Mouse (Mus musculus) forebrain, embryonic 13.5 days (tissue): ENCODE data around the gene Myef2. TPM values are rescaled to one million over a fixed set of nuclear protein-coding genes. Genes with fewer than 3 reads are reported as not detected.
"Not testable (repeated sequence)": the region's sequence is repeated elsewhere in the genome, so short reads cannot be mapped to it uniquely, and the experiment has no call there.

Experiments used
- ATAC-seq: fragments of 200-750 bp; cut with Nextera tagmentation; 2 replicates; pipeline ENCODE4 v1.8.0; 2017
- H3K27ac ChIP-seq: fragments of 300-500 bp; sonication (generic); 2 replicates; pipeline ENCODE4 v1.5.1; 2015; ENCODE audit warnings: inconsistent platforms, mild to moderate bottlenecking, moderate library complexity
- H3K27me3 ChIP-seq: fragments of 300-500 bp; sonication (generic); 2 replicates; pipeline ENCODE4 v1.6.1; 2015; ENCODE audit warnings: mild to moderate bottlenecking, inconsistent platforms
- H3K36me3 ChIP-seq: fragments of 300-500 bp; sonication (generic); 2 replicates; pipeline ENCODE4 v1.6.1; 2015; ENCODE audit warnings: mild to moderate bottlenecking, inconsistent platforms; ENCODE audit not compliant: poor library complexity, severe bottlenecking
- H3K4me1 ChIP-seq: fragments of 300-500 bp; sonication (generic); 2 replicates; pipeline ENCODE4 v1.6.1; 2015; ENCODE audit warnings: inconsistent platforms
- H3K4me2 ChIP-seq: fragments of 300-500 bp; sonication (generic); 2 replicates; pipeline ENCODE4 v1.6.1; 2015; ENCODE audit warnings: inconsistent platforms, mild to moderate bottlenecking, moderate library complexity
- H3K4me3 ChIP-seq: fragments of 300-500 bp; sonication (generic); 2 replicates; pipeline ENCODE4 v1.5.1; 2015; ENCODE audit warnings: mild to moderate bottlenecking, inconsistent platforms
- H3K9ac ChIP-seq: fragments of 300-500 bp; sonication (generic); 2 replicates; pipeline ENCODE4 v1.6.1; 2015; ENCODE audit warnings: mild to moderate bottlenecking, inconsistent platforms
- H3K9me3 ChIP-seq: fragments of 300-500 bp; sonication (generic); replicated peaks from 2 replicates; pipeline ENCODE4 v1.6.1; 2016; ENCODE audit warnings: inconsistent platforms
- WGBS: fragments of 180-500 bp; shearing (Covaris S2); methylation state at CpG from one replicate; pipeline ENCODE4 v1.1.7; 2015; 5-methylcytosine and 5-hydroxymethylcytosine counted together
- polyA plus RNA-seq: library from polyadenylated mRNA; unstranded; fragments of >200 nt; fragmentation: Nextera tagmentation; extraction: Ambion mirVana; gene quantifications from 2 replicates; pipeline ENCODE4 v1.2.1, GENCODE M21; 2015

Gene Myef2
- polyA plus RNA-seq, 1 experiment from 2014 or later, result 293 TPM

DNA sequence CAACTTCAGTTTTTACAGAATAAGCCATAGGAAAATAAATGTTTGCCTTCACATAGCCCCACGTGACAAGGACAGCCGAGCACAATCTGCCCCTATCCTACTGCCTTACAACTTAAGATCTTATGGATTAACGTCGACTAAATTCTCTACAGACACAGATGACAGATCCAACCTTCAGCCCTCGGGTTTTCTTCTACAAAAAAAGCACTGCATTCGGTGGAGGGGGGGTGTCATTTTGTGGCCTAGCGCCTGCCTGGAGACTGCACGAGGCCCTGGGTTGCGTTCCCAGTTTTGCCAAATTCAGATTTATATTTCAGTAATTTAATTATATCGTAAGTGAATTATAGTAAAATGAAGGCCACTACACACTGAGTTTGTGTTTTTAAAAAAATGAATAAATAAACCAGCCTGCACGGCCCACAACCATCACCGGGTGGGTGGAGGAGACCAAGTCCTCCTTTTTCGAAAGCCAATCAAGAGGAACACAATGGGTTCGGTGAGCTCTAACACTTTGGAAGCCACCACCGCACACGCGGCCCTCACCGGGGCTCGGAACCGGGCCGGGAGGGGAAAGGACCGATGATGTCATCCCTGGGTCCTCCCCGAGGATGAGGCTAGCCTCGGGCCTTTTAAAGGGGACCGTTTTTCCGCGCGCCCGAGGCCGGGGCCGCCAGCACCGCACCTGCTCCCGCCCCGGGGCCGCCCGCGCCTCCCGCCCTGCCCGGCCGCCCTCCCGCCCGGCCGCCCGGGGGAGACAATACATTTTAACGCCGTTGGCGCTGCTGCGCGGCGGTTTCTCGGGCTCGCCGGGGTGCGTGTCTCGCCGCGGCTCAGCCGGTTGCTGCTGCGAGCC is 611 bp downstream of the Myef2 start:
- Histone ChIP-seq H3K4me3 (peak overlapping the region; percentile 85), H3K9me3 (no peaks in the 10 kb centered on the region), H3K4me1 (peaks cover 32% of the 10 kb centered on the region), H3K36me3 (no peaks in the 10 kb centered on the region), H3K9ac (peak overlapping the region; percentile 99), H3K27ac (peak overlapping the region; percentile 95), H3K27me3 (no peaks in the 10 kb centered on the region), H3K4me2 (peak overlapping the region; percentile 67)
- under 1% methylated on average over 43 of the region's 59 CpGs for WGBS
- ATAC-seq, result peak; percentile 76

- Histone ChIP-seq H3K4me1 (peaks cover 32% of the 10 kb centered on the region), H3K4me2 (peak overlapping the region; percentile 67), H3K4me3 (peak overlapping the region; percentile 85), H3K27ac (peak overlapping the region; percentile 95), H3K9me3 (no peaks in the 10 kb centered on the region), H3K27me3 (no peaks in the 10 kb centered on the region), H3K9ac (peak overlapping the region; percentile 99), H3K36me3 (no peaks in the 10 kb centered on the region)
- 4% methylated on average over 4 of the region's 4 CpGs for WGBS
- ATAC-seq, result peak; percentile 37; the same call in 1 of the 2 replicates
Measured at GRCm38 (mm10) chr2:125122288-125122623, 1.2 kb downstream of the Myef2 start.

DNA sequence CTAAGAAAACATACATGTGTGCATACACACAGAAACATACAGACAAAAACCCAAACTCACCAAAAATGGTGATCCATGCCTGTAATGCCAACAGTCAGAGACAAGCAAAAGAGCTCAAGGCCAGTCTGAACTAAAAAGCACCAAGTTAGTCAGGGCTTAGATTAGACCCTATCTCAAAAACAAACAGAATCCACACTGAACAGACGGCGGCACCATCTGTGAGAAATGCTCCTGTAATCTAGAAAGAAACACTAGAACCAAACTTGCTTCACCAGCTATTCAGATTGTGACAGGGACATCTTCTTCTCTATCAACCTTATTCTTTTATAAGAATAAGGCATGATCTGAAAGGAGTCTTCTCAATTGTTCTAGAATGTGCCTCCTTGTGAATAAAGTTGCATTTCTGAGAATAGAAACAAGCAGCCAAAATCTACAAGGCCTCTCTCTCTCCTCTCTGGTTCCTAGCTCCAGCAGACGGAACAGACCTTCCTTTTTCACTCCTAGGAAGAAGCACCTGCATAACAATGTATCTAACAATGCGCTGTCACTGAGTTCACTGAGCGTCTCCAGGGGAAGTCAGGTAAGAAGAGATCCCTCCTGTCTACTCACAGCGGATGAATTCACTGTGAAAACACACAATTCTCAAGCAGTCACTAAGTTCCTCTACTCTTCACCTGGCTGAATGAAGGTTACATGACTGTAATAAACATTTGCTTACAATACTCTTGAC is 3.9 kb downstream of the Myef2 start:
- Histone ChIP-seq H3K36me3 (peaks cover 15% of the 10 kb centered on the region), H3K9me3 (no peaks in the 10 kb centered on the region), H3K4me2 (no peak overlapping the region), H3K27ac (no peak overlapping the region), H3K27me3 (no peaks in the 10 kb centered on the region), H3K4me1 (peaks cover 32% of the 10 kb centered on the region), H3K9ac (no peak overlapping the region), H3K4me3 (no peak overlapping the region)
- WGBS, result 73% methylated on average over 6 of the region's 6 CpGs
- ATAC-seq, result no peak

- ATAC-seq, H3K27ac ChIP-seq, H3K4me3 ChIP-seq, H3K4me2 ChIP-seq, H3K27me3 ChIP-seq, H3K4me1 ChIP-seq, H3K9me3 ChIP-seq, H3K9ac ChIP-seq: not testable (repeated sequence)
- 67% methylated on average over 4 of the region's 4 CpGs for WGBS
- H3K36me3 ChIP-seq, result peaks cover 59% of the 10 kb centered on the region
Measured at GRCm38 (mm10) chr2:125106536-125106935, 16.9 kb downstream of the Myef2 start.

DNA sequence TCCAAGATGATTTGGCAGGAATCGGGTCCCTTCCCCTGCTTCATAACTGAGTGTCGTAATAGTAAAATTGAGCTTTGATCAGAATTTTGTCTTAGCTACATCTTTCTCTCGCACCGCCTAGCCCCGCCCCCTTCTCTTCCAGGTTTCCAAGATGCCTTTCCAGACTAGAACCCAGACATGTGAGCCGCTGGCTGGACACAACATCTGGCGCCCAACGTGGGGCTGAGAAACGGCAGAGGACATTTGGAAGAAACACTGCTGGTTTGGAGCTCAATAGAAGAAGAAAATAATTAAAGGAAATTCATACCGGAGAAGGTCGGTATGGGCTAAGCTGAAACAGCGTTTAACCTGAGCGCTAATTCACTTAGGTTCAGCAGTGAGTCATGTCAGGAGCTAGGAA is 19.0 kb downstream of the Myef2 start:
- not testable (repeated sequence) for H3K27ac ChIP-seq, H3K4me3 ChIP-seq, H3K9ac ChIP-seq, H3K4me1 ChIP-seq, H3K4me2 ChIP-seq, H3K27me3 ChIP-seq, ATAC-seq, H3K9me3 ChIP-seq
- WGBS, result 96% methylated on average over 13 of the region's 13 CpGs
- H3K36me3 ChIP-seq, result peaks cover 73% of the 10 kb centered on the region

DNA sequence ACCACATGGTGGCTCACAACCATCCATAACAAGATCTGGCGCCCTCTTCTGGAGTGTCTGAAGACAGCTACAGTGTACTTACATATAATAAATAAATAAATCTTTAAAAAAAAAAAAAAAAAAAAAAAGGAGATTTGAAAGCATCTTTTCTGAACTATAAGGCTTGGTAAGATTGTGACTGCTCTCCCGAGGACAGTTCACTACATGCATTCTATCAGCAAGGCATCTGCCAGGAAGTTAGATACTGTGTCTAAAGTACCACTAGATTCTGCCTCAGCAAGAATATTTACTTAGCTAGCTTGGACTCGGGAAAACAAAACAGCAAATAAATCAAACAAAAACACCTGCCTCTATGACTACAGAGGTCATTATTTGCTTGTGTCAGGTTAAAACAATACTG is 31.3 kb downstream of the Myef2 start:
- H3K27me3 ChIP-seq, H3K27ac ChIP-seq, ATAC-seq, H3K9ac ChIP-seq, H3K4me1 ChIP-seq, H3K4me3 ChIP-seq, H3K4me2 ChIP-seq, H3K9me3 ChIP-seq: not testable (repeated sequence)
- H3K36me3 ChIP-seq, result peaks cover 50% of the 10 kb centered on the region
- WGBS, result 86% methylated on average over 3 of the region's 3 CpGs

GRCm38 (mm10) chr2:125088757-125089156 is 34.7 kb downstream of the Myef2 start:
- Histone ChIP-seq H3K36me3 (peaks cover 52% of the 10 kb centered on the region), H3K4me3 (no peak overlapping the region), H3K27ac (no peak overlapping the region), H3K9me3 (no peaks in the 10 kb centered on the region), H3K4me1 (no peaks in the 10 kb centered on the region), H3K27me3 (no peaks in the 10 kb centered on the region), H3K4me2 (no peak overlapping the region), H3K9ac (no peak overlapping the region)
- ATAC-seq, result no peak
- 94% methylated on average over 7 of the region's 7 CpGs for WGBS

DNA sequence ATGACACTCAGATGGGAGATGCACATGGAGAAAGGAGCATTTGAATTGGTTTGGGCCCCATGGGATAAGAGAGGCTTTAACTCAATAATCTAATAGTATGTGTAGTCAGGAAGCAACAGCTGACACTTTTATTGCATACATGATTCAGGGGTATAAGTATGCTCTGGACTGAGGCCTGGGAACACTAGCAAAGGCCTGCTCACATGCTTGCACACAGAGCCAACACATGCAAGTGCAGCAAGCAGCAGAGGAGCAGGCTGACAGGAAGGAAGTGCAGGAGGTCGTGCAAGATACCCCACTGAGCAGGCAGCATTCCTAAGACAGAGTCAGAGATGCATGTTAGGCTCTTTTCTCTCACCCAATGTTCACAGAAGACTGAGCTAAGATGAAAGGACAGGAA is 39.6 kb downstream of the Myef2 start:
- H3K4me1 ChIP-seq, result no peaks in the 10 kb centered on the region
- no peaks in the 10 kb centered on the region for H3K27me3 ChIP-seq
- no peak overlapping the region for H3K9ac ChIP-seq
- H3K27ac ChIP-seq, result no peak overlapping the region
- WGBS, result 35% methylated on average over 1 of the region's 1 CpGs
- no peak overlapping the region for H3K4me3 ChIP-seq
- no peaks in the 10 kb centered on the region for H3K9me3 ChIP-seq
- no peak for ATAC-seq
- H3K36me3 ChIP-seq, result peaks cover 46% of the 10 kb centered on the region
- H3K4me2 ChIP-seq, result no peak overlapping the region

- no peak for ATAC-seq
- Histone ChIP-seq H3K4me3 (no peak overlapping the region), H3K9ac (no peak overlapping the region), H3K36me3 (peaks cover 6% of the 10 kb centered on the region; the same call in 1 of the 2 replicates), H3K27me3 (no peaks in the 10 kb centered on the region), H3K4me2 (no peak overlapping the region), H3K27ac (no peak overlapping the region), H3K4me1 (no peaks in the 10 kb centered on the region), H3K9me3 (no peaks in the 10 kb centered on the region)
- 76% methylated on average over 3 of the region's 3 CpGs for WGBS
Measured at GRCm38 (mm10) chr2:125073056-125073780, 50.2 kb downstream of the Myef2 start.

- no peak for ATAC-seq
Measured at GRCm38 (mm10) chr2:125068696-125069095, 54.8 kb downstream of the Myef2 start.

DNA sequence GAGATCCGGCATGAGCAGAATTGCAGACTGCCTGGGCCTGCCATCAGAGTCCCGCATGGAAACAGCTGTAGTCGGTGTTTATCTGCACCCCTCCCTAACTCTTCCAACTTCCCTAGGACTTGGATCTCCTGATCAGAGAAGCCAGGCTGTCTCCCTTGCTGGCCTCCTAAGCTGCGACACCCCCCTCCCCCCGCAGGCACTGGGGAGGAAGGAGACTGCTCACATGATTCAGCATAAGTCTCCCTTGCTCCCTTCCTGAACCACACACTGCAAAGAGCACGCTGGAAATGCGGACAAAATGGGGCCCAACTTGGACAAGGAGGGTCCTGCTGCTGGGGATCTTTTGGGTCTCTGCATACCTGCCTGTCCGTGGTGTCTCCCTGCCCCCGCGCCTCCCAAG is 55.6 kb downstream of the Myef2 start, which contains the start of gene Slc24a5:
TSS of gene Slc24a5 (plus strand) at position 231 of the 400 bp plus-strand sequence.
- no peaks in the 10 kb centered on the region for H3K9me3 ChIP-seq
- no peaks in the 10 kb centered on the region for H3K36me3 ChIP-seq
- H3K27me3 ChIP-seq, result no peaks in the 10 kb centered on the region
- H3K9ac ChIP-seq, result no peak within 1 kb of the TSS
- no peak within 1 kb of the TSS for H3K4me2 ChIP-seq
- 74% methylated on average over 10 of the region's 10 CpGs for WGBS
- no peaks in the 10 kb centered on the region for H3K4me1 ChIP-seq
- no peak within 1 kb of the TSS for H3K4me3 ChIP-seq
- H3K27ac ChIP-seq, result no peak within 1 kb of the TSS
- peak; percentile 45; the same call in 1 of the 2 replicates for ATAC-seq

More at GRCm38 (mm10) chr2:125068696-125069095, 54.8 kb downstream of the Myef2 start:
- H3K36me3 ChIP-seq, result no peaks in the 10 kb centered on the region
- H3K9ac ChIP-seq, result no peak overlapping the region
- H3K4me1 ChIP-seq, result no peaks in the 10 kb centered on the region
- H3K4me2 ChIP-seq, result no peak overlapping the region
- H3K27me3 ChIP-seq, result no peaks in the 10 kb centered on the region
- WGBS, result 92% methylated on average over 12 of the region's 12 CpGs
- H3K9me3 ChIP-seq, result no peaks in the 10 kb centered on the region
- H3K4me3 ChIP-seq, result no peak overlapping the region
- no peak overlapping the region for H3K27ac ChIP-seq

DNA sequence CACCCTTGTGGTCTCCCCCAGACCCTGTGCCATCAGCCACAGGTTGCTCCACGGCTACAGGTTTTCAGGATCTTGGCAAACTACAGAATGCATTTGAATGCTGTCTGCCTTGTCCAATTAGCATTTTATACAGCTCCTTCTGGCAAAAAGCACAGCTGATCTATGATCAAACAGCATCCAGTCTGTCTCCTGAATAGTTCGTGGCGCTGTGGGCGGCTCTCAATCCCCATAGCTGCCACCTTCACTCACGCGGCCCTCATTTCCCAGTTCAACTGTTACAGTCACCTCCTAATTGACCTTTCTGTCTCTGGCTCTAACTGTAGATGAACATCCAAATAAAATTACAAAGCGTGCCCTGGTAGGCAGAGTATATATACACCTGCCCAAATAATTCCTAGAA is 56.1 kb downstream of the Myef2 start:
- Histone ChIP-seq H3K9ac (no peak overlapping the region), H3K4me1 (no peaks in the 10 kb centered on the region), H3K27me3 (no peaks in the 10 kb centered on the region), H3K9me3 (no peaks in the 10 kb centered on the region), H3K4me3 (no peak overlapping the region), H3K36me3 (no peaks in the 10 kb centered on the region), H3K4me2 (no peak overlapping the region), H3K27ac (no peak overlapping the region)
- 81% methylated on average over 7 of the region's 7 CpGs for WGBS
- 0 out of 2 replicates have a peak, but pooled peaks have one; percentile 10 for ATAC-seq
